Mouse (Mus musculus): ENCODE data around the gene Pnkd.
"Not testable (repeated sequence)": the region's sequence is repeated elsewhere in the genome, so short reads cannot be mapped to it uniquely, and the experiment has no call there.

Gene Pnkd

DNA sequence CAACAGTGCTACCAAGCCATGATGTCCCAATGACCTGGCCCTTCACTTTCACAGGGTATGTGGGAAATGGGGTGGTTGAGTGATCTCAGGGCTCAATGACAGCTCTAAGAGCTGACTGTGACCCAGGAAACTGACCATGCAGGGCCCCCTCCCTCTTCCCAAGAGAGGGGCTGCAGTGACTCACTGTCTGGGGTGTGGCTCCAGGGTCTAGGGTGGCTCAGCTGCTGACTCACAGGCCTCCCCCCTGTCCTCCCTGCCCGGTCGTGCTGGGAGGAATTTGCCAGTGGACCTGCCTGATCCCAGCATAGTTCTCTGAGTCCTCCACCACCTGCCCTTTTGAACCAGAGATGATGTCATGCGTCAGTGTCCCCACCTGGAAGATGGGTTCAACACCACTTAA, 12.5 kb downstream of the Pnkd start:
- peak; percentile 93 for DNase-seq (ENCODE audit: inconsistent ontology term)

DNA sequence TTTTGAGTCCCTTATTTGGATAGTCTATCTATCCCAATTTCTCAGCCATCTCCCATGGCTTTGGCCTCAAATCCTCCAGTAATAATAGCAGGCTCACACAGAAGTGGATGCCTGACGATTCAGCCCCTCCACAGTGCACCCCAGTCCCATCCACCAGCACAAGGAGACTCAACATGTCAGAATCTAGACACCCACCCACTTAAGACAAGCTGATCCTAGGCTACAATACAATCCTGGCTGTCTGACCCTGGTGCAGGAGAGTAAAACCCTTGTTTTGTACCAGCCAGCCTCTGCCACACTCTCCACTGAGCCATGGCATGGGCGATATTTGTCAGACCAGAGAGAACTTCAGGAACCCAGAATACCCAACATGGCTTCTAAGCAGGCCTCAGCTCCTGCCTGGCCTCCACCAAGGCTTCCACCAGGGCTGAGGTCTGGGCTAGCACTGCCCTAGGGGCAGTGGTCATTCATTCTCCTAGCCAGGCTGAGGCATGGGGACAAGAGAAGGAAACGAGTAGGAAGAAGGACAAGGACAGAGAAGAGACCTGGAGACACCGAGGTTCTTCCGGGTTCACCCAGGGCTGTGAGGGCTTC, 13.5 kb downstream of the Pnkd start:
- no peak for DNase-seq (ENCODE audit: inconsistent ontology term)

DNA sequence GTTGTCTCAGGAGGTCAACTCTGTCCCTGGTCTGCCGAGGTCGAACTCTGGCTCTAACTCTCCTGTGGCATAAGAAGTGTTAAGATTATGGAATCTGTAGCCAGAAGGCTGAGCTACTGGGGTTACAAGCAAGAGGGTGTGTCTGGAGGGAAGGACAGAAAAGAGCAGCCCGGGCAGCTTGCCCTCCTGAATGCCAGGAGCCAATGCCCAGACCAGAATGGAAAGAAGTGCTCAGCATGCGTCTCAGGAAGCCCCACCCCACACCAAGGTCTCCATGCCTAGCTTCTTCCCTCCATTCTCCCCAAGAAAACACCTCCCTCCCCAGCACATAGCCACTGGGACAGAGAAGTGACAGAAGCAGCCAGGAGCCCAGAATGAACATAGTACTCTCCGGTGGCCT, 14.3 kb downstream of the Pnkd start:
- peak; percentile 77 for DNase-seq (ENCODE audit: inconsistent ontology term)

DNA sequence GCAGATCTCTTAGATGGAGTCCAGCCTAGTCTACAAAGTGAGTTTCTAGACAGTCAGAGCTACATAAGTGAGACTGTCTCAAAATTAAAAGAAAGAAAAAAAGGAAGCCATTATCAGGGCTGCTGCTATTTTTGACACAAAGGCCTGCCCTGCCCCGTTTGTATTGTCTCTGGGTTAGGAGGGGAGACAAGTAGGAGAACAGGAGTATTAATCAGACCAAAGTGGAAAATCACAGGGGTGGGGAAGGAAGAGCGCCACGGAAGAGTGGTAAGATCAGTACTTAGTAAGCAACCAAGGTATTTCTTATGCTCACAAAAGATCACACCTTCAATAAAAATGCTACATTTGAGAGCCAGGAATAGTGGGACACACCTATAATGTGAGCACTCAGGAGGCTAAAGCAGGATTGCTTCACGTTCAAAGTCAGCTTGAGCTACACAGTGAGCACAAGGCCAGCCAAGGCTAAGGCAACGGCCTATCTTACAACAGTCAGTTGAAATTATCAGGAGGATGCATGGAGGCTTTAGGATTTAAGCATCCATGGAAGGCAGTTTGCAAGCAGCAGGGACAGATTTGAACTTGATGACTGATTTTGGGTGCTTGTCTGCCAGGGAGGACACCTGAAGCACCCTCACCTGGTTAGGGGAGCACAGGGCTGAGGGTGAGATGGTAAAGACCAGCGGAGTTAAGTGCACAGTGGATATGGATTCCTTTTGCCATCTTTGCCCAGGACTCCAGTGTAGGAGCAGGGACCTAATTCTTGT, 15.8 kb downstream of the Pnkd start:
- DNase-seq (ENCODE audit: inconsistent ontology term): no peak

DNA sequence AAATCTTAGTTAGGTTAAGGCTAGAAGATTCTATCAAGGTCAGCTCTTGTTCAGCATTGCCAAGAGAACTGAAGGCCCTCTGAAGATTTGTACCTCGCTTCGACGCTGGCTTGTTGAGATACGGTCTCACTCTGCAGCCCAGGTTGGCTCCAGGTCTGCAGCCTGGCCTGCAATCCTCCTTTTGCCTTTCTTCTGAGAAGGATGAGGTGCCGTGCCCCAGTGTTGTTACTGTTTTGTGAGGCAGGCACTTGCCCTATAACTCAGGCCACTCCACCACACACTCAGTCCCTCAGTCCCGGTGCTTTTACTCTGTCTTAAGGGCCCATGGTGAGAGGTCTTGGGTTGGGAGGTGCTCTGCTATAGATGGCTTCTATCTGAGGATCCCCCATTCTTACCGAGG, 17.5 kb downstream of the Pnkd start:
- no peak for DNase-seq (ENCODE audit: inconsistent ontology term)

DNA sequence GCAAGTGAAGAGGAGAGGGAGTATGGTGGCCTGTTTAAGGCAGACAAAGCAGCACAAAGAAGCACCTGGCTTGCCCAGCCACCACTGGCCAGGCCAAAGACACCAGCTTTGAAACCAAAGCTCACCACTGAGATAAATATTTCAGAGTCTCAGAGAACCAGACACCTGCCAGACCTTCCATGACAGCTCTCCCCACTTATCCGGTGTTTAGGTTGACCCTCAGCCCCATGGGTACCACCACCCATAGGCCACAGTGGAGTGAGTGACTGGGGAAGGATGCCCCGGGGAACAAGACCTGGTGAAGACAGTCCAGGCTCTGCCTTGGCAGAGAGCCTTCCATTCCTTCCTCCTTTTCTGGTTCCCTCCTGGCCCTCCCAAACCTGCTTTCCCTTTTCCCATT, 18.1 kb downstream of the Pnkd start:
- DNase-seq (ENCODE audit: inconsistent ontology term): no peak

DNA sequence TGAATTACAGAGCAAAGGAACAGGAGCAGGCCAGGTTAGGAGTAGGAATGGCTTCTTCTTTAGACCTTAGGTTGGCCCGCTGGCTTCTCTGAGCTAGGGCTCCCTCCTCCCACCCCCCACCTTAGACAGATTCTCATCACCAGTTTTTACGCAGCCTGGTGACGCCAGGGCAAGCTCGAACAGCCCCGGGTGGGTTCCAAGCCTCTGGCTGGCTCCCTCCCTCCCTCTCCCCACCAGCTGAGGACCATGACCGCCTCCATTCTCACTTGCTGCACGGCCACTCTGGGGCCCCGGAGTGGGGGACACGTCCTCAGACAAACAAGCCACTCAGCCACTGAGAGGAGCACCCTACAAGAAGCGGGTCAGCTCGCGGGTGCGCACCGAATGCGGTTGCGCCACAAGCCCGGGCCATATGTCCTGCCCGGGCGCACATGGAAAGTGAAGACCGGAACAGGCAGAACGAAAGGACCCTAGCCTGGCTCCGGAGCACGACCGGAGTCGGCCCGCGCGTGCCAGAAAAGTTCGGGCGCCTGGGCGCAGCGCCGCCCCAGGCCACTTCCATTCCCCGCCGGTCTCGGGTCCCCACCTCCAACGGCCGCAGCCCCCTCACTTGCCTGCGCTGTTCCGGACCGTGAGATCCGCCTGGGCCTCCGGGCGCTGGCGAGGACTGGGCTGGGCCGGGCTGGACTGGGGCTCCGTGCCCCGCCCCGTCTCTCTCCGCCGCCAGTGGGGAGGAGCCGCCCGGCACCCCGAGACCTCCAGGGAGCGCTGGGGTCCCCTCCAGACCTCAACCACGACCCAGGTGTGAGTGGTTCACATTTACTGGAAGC, 19.0 kb downstream of the Pnkd start:
- peak; percentile 87 for DNase-seq (ENCODE audit: inconsistent ontology term)

DNA sequence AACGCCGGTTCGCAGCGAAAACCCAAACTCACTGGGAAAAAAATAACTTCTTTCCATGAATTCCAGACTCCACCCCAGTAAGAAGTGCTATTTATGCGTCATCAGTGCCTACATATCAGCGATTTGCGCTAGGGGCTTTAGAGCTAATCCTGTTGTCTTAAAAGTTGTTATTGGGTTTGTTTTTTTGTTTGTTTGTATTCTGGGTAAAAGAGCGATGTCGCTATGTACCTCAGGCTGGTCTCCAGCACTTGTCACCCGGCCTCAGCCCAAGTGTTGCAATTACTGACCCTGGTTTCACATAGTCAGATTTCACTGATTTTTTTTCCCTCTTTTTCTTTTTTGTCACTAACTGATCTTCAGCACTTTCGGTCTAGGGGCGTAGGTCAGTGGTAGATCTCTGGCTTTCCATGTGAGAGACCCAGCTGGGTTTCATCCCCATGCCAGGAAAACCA, 19.6 kb downstream of the Pnkd start:
- DNase-seq (ENCODE audit: inconsistent ontology term): no peak

DNA sequence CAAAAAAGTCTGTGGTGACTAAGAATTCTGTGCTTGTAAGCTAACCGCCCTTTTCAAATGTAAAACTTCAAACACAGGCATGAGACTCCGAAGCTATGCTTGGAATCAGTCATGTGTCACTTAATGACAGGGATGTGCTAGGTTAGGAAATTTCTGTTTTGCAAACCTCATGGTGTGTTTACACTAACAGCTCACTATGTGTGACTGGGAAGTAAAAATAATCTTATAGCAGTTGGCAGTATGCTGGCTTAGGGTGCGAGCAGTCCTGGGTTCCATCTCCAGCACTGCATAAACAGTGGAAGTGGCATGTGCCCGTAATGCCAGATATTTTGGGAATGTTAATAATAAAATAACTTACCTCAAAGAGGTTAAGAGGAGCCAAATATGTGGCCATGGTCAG, 20.2 kb downstream of the Pnkd start:
- DNase-seq (ENCODE audit: inconsistent ontology term): no peak

DNA sequence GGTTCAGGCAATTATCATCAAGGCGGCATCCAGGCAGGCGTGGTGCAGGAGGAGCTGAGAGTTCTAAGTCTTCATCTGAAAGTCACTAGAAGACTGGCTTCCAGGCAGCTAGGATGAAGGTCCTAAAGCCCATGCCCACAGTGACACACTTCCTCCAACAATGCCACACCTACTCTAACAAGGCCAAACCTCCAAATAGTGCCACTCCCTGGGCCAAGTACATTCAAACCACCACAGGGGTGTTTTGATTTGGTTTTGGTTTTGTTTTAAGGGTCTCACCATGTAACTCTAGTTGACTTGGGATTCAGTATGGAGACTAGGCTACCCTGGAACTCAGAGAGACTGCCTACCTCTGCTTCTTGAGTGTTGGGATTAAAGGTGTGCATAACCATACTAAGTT, 20.8 kb downstream of the Pnkd start, which contains the start of gene Tmbim1:
Gene Tmbim1, minus strand, starts transcription at position 101 of the 400 bp plus-strand sequence.
- DNase-seq (ENCODE audit: inconsistent ontology term): no peak

DNA sequence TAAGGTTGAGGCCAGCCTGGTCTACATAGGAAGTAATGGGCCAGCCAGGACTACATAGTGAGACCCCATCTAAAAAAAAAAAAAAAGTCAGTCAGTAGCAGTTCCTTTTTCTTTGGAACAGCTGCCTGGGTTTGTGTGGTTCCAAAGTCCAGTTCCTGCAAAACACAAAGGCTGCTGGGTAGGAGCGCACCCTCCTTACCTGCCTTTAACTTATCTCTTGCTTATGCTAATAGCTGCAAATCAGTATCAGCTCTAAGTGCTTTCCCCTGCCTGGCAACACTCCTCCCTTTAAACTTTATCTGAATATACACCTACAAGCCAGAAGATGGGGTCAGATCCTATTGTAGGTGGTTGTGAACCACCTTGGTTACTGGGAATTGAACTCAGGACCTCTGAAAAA, 22.4 kb downstream of the Pnkd start:
- DNase-seq (ENCODE audit: inconsistent ontology term): no peak

DNA sequence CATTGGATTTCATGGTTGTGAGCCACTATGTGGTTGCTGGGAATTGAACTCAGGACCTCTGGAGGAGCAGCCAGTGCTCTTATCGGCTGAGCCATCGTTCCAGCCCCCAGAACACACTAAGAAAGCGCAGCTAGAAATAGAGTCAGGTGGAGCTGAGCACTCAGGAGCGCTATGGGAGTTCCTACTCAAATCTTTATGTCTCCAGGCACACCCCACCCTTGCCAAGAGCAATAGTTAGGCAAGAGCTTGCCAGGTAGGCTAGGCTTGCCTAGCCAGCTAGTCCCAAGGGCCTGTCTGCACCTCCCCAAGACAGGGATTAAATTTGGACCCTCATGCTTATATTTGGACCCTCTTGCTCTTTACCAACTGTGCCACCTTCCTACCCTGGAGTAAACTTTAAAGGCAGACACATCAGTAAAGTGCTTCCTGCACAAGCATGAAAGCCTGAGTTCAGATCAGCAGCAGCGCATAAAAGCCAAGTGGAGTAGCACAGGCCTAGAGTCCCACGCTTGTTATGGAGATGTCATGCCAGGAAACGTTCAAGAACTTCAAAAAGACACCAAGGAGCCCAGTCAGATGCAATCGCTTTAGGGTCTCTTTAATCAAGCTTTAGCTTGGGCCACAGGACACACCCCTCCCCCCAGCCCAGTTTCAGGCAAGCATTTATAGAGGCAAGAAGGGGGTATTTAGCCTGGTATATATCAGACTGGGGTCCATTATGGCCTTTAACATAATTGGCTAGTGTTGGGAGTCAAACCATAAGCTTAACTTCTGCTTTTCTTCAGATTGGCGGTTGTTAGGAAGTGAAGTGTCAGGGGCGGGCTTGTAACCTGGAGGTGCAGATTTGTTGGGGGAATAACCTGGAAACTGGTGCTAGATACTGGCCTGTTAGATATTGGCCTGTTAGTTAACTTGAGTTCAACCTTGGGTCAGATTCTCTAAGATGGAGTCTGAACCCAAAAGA, 23.6 kb downstream of the Pnkd start:
- no peak for DNase-seq (ENCODE audit: inconsistent ontology term)

DNA sequence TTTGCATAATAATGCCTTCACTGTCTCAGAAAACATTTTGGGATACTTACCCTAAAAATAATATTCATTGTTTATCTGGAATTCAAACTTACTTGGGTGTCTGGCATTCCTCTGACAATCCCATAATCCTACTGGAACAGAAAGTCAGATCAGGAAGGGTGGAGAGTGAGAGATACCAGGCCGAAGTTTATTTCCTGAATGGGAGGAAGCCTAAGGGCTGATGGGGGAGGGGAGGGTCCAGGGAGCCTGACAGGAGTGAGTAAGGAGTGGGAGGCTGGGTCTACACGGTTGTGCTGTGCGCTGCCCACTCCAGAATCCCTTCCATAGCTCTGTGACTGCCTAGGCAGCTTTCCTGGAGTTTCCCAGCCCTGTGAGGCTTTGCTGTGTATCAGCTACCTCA, 25.0 kb downstream of the Pnkd start:
- no peak for DNase-seq (ENCODE audit: inconsistent ontology term)

DNA sequence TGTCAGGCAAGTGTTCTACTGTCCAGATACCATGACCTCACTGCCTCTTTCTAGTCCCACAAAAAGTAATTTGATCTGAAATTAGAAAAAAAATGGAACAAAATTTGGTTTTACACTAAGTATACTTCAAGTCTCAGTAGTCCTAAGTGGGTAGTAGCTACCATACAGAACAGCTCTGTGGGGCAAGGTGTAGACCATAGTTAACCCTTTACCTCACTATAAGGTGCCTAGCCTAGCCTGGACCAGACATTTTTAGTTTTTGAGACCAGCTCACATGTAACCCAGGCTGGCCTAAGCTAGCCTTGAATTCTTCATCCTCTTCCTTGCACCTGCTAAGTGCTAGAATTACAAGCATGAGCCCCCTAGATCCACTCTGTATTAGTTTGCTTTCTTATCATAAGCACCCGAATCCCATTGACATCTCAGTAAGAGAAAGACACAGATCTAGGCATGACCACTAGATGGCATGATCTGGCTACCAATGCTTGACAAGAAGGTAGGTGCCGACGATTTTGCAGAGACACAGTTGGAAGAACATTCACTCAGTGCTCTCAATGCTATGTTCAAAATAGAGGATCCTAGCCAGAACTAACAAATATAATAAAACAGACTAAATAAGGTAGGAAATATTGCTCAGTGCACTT, 28.4 kb downstream of the Pnkd start:
- DNase-seq (ENCODE audit: inconsistent ontology term): peak; percentile 50

DNA sequence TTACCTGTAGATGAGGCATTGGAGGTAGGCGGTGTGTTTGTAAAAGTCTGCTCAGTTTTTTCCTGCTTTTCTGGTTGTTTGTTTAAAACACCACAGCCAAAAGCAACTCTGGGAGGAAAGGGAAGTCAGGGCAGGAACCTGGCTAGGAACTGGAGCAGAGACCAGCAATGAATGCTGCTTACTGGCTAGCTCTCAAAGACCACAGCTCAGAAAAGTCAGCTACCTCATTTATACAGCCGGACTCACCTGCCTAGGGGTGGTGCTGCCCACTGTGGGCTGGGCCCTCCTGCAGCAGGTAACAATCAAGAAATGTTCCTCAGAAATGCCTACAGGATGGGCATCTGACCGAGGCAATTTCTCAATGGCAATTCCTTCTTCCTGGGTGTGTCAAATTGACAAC, 30.1 kb downstream of the Pnkd start:
- DNase-seq (ENCODE audit: inconsistent ontology term): no peak

DNA sequence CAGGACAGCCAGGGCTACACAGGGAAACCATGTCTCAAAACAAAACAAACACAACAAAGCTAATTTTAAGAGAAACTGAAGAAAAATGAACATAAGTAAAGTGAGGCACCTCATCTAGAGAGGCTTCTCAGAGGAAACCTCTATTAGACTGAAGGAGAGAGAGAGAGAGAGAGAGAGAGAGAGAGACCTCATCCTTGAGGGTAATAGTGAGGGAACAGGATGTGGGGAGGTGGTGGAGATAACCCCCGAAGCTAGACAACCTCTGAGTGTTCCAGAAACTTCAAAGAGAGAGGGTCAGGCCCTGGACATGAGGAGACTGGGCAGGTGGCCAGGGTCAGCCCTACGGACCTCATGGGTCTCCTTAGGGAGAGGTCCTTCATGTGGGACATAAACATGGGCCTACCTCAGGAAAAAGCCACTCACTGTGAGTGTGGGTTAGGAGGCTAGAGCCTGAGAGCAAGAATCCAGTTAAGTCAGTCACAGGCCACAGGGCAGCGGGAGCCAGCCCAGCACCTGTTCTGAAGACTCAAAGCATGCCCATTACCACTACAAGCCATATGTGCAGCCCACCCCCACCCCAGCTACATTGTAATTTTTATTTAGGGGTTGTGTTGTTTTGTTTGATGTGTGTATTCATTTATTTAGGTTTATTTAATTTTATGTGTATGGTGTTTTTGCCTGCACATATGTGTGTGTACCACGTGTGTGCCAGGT, 31.5 kb downstream of the Pnkd start:
- no peak for DNase-seq (ENCODE audit: inconsistent ontology term)

DNA sequence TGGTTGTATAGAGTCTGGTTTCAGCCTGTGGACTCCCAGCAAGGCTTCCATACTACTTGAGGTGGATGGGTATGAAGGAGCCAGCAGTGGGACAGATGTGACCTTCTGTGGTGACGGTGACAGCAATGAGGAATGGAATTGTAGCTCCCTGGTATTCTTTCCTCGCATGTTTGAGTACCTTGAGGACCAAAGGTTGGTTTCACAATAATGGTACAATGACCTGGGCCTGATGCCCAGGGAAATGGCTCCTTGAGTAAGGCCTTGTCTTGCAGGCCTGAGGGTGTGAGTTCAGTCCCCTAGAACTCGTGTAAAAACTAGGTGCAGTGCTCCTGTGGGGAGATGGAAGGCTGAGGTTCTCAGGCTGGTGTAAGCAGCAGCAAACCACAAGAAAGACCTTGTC, 34.0 kb downstream of the Pnkd start:
- DNase-seq (ENCODE audit: inconsistent ontology term): no peak

DNA sequence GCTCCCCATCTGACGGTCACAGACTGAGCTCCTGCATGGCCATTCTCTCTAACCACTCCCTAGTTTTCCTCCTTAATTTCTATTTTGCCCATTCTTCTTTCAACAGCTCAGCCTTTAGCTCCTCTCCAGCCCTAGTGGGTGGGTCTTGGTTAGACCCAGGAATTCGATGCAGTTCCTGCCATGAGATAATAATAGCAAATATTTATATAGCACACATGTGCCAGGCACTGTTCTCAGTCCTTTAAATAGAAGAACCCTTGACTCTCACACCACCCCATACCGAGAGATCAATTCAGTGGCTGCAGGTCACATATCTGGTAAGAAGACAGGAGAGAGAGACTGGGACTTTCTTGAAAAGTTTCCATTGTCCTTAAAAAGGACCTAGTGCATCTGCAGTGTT, 36.7 kb downstream of the Pnkd start:
- DNase-seq (ENCODE audit: inconsistent ontology term): no peak

DNA sequence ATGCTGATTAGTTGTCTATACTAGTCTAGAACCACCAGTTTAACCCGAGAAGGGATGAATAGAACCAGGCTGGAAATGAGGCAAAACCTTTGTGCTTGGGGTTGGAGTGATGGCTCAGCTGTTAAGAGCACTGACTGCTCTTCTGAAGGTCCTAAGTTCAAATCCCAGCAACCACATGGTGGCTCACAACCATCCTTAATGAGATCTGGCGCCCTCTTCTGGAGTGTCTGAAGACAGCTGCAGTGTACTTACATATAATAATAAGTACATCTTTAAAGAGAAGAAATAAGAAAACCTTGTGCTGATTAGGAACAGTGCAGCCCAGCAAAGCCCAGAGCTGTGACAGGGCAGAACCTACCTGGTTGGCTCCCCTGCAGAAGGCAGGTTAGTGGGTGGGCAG, 42.2 kb downstream of the Pnkd start:
- DNase-seq (ENCODE audit: inconsistent ontology term): not testable (repeated sequence)

DNA sequence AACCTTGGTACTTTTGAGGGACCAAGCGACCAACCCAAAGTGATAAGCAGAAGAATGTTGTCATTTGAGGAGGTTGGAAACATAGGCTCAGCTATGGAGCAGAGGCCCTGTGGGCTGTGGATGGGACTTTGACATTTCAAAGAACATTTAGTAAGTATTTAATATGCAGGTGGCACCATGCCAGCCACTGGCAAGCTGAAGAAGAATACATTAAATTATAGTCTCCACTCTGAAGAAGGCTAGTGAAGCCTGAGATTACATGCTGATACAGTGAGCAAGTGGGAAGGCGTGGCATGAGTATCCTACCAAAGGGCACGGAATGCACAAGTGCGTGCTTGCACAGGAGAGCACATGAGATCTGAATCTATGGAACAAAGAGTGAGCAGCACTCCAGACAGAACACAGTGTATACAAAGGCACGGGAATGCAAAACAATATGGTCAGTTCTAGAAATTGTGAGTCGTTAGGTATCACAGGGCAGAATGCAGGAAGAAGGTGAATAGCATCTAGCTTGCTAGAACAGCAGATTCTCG, 45.2 kb downstream of the Pnkd start:
- DNase-seq (ENCODE audit: inconsistent ontology term): no peak
